Mouse (Mus musculus) liver, adult 2 months (tissue): ENCODE data around the gene Sec22a.

ENCODE experiments used
- CTCF ChIP-seq: fragments of 200-500 bp; IDR thresholded peaks from 2 replicates; pipeline ENCODE4 v1.5.1; 2011; ENCODE audit warnings: low read depth, low read length, control low read depth
- POLR2A ChIP-seq: fragments of 200-500 bp; IDR thresholded peaks from 2 replicates; pipeline ENCODE4 v1.6.1; 2011; ENCODE audit warnings: low read length, control low read depth; ENCODE audit not compliant: insufficient read depth; ENCODE audit errors: extremely low read depth

DNA sequence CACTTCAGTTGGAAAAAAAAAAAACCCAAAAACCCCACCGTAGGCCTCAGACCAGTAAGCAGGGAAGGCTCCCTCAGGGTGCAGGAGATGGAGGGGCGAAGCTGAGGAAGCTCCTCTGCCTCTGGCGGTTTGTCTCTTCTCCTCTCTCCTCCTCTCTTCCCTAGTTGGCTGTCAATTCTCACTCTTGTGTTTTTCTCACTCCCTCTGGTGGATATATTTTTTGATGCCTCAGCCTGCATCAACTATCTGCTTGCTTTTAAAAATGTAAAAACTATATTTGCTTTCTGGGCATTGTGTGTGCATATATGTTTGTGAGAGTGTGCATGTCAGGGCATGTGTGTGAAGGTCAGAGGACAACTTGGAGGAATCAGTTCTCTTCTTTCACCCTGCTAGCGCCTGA is 91.3 kb downstream of the Sec22a start:
- TF ChIP-seq CTCF (no peak), POLR2A (no peak)
